Mouse (Mus musculus) myocyte (in vitro differentiated cells): Measurements from ENCODE around the gene Agpat4.

Experiments
- MAX ChIP-seq: IDR thresholded peaks from one replicate; pipeline ENCODE4 v1.6.1; 2011; ENCODE audit warnings: low read depth, mild to moderate bottlenecking, control low read depth
- MYOD1 ChIP-seq, 3 experiments: IDR thresholded peaks; one replicate each; pipeline ENCODE4 v1.6.1; 2011; ENCODE audit warnings: control low read depth in 2 of 3, low read depth in 2 of 3, mild to moderate bottlenecking in 2 of 3, moderate library complexity in 1 of 3; ENCODE audit not compliant: insufficient read length in 2 of 3, control insufficient read depth in 1 of 3
- POLR2A ChIP-seq: IDR thresholded peaks from one replicate; pipeline ENCODE4 v1.6.1; 2011; ENCODE audit warnings: low read depth, mild to moderate bottlenecking, control low read depth, moderate library complexity; ENCODE audit not compliant: insufficient read length
- TCF12 ChIP-seq: IDR thresholded peaks from one replicate; pipeline ENCODE4 v1.6.1; 2011; ENCODE audit warnings: mild to moderate bottlenecking, control low read depth; ENCODE audit not compliant: poor library complexity, insufficient read depth, severe bottlenecking
- TCF3 ChIP-seq: IDR thresholded peaks from one replicate; pipeline ENCODE4 v1.6.1; 2011; ENCODE audit warnings: low read depth, control low read depth; ENCODE audit not compliant: insufficient read length
- USF1 ChIP-seq: IDR thresholded peaks from one replicate; pipeline ENCODE4 v1.6.1; 2011; ENCODE audit warnings: low read depth, mild to moderate bottlenecking, control low read depth, moderate library complexity

- TF ChIP-seq MYOD1 (IDR thresholded peaks at IDR 0.05; ENCODE audit: control insufficient read depth in 1 of 3, insufficient read length in 2 of 3, low read depth in 2 of 3) (no peak), USF1 (no peak), TCF3 (no peak), POLR2A (no peak), MAX (no peak), TCF12 (no peak)
Measured at GRCm38 (mm10) chr17:12250581-12250980, 132.1 kb downstream of the Agpat4 start.
